Mouse (Mus musculus) C2C12 (cell line): Measurements from ENCODE around the gene Rbfox3. TPM values are rescaled to one million over a fixed set of nuclear protein-coding genes. Genes with fewer than 3 reads are reported as not detected.

Source experiments
- H3K27me3 ChIP-seq: one replicate; pipeline ENCODE4 v1.6.1; 2011; ENCODE audit not compliant: control insufficient read depth, insufficient read depth, insufficient read length
- H3K36me3 ChIP-seq: one replicate; pipeline ENCODE4 v1.6.1; 2011; ENCODE audit not compliant: control insufficient read depth, insufficient read depth
- H3K4me3 ChIP-seq: one replicate; pipeline ENCODE4 v1.5.1; 2011; ENCODE audit warnings: mild to moderate bottlenecking, control low read depth; ENCODE audit not compliant: poor library complexity, insufficient read depth, severe bottlenecking
- H3K79me2 ChIP-seq: one replicate; pipeline ENCODE4 v1.6.1; 2011; ENCODE audit not compliant: control insufficient read depth, insufficient read depth
- H3K79me3 ChIP-seq: one replicate; pipeline ENCODE4 v1.6.1; 2011; ENCODE audit warnings: low read depth, control low read depth
- H3ac ChIP-seq: one replicate; pipeline ENCODE3; 2011; ENCODE audit warnings: low read depth; ENCODE audit not compliant: control insufficient read depth, insufficient read length
- CEBPB ChIP-seq: IDR thresholded peaks from one replicate; pipeline ENCODE4 v1.6.1; 2011; ENCODE audit warnings: low read depth, mild to moderate bottlenecking, control low read depth, moderate library complexity
- CTCF ChIP-seq: IDR thresholded peaks from one replicate; pipeline ENCODE4 v1.5.1; 2011; ENCODE audit not compliant: control insufficient read depth, insufficient read depth, insufficient read length
- FOSL1 ChIP-seq: IDR thresholded peaks from one replicate; pipeline ENCODE4 v1.8.0; 2011; ENCODE audit warnings: mild to moderate bottlenecking, low read length; ENCODE audit not compliant: poor library complexity, insufficient read depth, severe bottlenecking
- MAX ChIP-seq: IDR thresholded peaks from one replicate; pipeline ENCODE4 v1.6.1; 2011; ENCODE audit warnings: mild to moderate bottlenecking, control low read depth
- MYOD1 ChIP-seq: IDR thresholded peaks from one replicate; pipeline ENCODE4 v1.6.1; 2011; ENCODE audit warnings: low read depth; ENCODE audit not compliant: control insufficient read depth, insufficient read length
- MYOG ChIP-seq: IDR thresholded peaks from one replicate; pipeline ENCODE4 v1.6.1; 2011; ENCODE audit not compliant: control insufficient read depth, insufficient read length; ENCODE audit errors: extremely low read depth
- USF1 ChIP-seq: IDR thresholded peaks from one replicate; pipeline ENCODE4 v1.6.1; 2011; ENCODE audit warnings: low read depth, mild to moderate bottlenecking, control low read depth, moderate library complexity
- polyA plus RNA-seq: library from polyadenylated mRNA; unstranded; fragments of >200 nt; fragmentation: generic; extraction: Trizol; gene quantifications from one replicate; pipeline ENCODE4 v1.2.1, GENCODE M21; 2012; ENCODE audit warnings: missing spikeins

The Rbfox3 gene
- polyA plus RNA-seq, 1 experiment = not detected

DNA sequence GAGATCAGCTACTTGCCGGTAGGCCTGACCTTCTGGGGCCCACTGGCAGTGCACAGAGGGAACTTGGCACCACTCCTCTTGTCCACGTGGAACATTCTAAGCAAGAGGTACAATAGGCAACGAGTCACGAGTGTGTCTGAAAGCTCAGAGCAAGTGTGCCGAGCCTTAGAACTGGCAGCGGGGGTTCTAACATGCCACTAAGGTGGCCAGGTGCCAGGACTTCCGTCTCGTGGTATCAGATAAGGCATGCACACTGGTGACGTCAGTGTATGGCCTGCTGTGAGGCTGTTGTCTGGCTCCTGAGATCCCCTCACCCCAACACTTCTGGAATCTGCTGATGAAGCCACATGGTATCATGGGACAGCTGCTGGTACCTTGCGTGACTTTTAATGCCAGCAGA lies 162.8 kb downstream of the Rbfox3 start:
- Histone ChIP-seq H3K4me3 (no peak overlapping the region), H3K79me3 (no peaks in the 10 kb centered on the region), H3K79me2 (no peaks in the 10 kb centered on the region), H3K36me3 (no peaks in the 10 kb centered on the region), H3K27me3 (peaks cover 25% of the 10 kb centered on the region), H3ac (no peak overlapping the region)
- no peak for TF ChIP-seq MYOD1

DNA sequence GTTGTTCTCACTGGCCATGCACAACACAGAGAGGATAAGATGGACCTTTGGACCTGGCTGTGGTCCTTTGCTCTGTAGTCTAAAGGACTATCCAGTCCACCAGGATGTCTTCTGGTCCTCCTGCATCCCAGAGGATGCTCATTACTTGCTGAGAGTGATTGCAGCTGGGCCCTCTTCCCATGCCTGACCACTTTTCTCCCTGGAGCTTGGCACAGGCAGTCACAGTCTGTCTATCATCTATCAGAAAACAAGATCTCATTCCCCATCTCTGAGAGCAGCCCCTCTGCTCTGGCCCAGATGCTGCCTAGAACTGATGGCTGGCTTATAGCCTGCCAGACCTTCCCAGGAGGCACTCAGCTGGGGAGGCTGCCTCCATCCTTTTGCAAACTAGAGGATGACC lies 166.1 kb downstream of the Rbfox3 start:
- Histone ChIP-seq H3K27me3 (peaks cover 39% of the 10 kb centered on the region), H3ac (no peak overlapping the region), H3K79me3 (no peaks in the 10 kb centered on the region), H3K79me2 (no peaks in the 10 kb centered on the region), H3K4me3 (no peak overlapping the region), H3K36me3 (no peaks in the 10 kb centered on the region)
- TF ChIP-seq CTCF (no peak), CEBPB (no peak), USF1 (no peak), MYOG (no peak), MYOD1 (no peak), FOSL1 (no peak), MAX (no peak)

DNA sequence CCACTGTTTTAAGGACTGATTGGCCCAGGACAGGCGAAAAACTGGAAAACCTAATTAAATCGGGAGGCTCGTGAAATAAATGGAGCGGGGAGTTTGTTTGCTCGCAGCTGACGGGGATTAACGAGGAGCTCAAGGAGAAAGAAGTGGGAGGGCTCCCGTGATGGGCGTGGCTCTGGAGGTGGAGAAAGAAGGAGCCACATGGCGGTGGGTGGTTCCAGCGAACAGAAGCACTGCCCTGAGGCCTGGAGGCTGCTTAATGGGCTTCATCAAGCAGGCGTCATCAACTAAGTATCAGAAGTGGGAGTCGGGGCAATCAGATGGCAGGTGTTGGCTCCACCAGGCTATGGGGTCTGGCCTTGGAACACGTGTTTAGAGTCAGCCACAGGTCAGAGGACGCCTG lies 166.6 kb downstream of the Rbfox3 start:
- H3ac ChIP-seq = no peak overlapping the region
- no peaks in the 10 kb centered on the region for H3K36me3 ChIP-seq
- H3K27me3 ChIP-seq = peaks cover 41% of the 10 kb centered on the region
- H3K79me3 ChIP-seq = no peaks in the 10 kb centered on the region
- H3K4me3 ChIP-seq = no peak overlapping the region
- H3K79me2 ChIP-seq = no peaks in the 10 kb centered on the region
- no peak for TF ChIP-seq MYOG
- TF ChIP-seq USF1 = no peak
- no peak for TF ChIP-seq FOSL1
- TF ChIP-seq MAX = no peak
- TF ChIP-seq MYOD1 = no peak
- no peak for TF ChIP-seq CTCF
- no peak for TF ChIP-seq CEBPB

DNA sequence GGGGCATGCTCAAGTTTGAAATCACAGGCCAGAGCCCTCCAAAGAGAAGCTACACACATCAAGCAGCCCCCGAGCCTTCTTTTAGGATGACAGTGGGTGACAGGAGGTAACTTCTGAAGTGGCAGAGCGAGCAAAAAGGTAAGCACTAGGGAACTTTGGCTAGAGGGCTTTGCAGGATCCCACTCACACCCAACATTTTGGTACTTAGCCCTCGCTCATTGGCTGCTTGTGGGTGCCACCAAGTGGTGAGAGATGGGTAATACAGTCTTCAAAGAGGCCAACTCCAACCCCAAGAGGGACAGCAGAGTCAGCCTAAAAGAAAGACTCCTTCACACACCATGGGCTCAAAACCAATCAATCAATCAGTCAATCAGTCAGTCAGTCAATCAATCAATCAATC lies 168.6 kb downstream of the Rbfox3 start:
- Histone ChIP-seq H3ac (no peak overlapping the region), H3K27me3 (peaks cover 40% of the 10 kb centered on the region), H3K36me3 (no peaks in the 10 kb centered on the region), H3K4me3 (no peak overlapping the region), H3K79me3 (no peaks in the 10 kb centered on the region), H3K79me2 (no peaks in the 10 kb centered on the region)
- TF ChIP-seq FOSL1 (no peak), CTCF (peak; percentile 8)

DNA sequence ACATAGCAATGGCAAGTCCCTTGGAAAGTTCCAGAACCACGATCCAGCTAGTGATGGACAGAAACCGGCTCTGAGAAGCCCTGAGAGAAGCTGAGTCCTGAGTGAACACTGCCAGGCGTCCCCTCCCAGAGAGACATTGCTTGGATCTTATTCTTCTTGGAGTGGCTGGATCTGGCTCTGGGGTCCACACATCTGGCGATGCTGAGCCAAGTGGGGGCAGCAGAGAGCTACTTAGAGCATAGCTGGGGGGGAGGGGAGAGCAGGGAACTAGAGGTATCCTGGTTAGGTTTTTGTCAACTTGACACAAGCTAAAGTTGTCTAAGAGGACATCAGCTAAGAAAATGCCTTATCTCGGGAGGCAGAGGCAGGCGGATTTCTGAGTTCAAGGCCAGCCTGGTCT lies 170.1 kb downstream of the Rbfox3 start:
- TF ChIP-seq CEBPB (no peak), MAX (no peak), CTCF (no peak), MYOG (no peak), MYOD1 (no peak), USF1 (no peak), FOSL1 (no peak)
- H3ac ChIP-seq = no peak overlapping the region
- H3K79me2 ChIP-seq = no peaks in the 10 kb centered on the region
- H3K4me3 ChIP-seq = no peak overlapping the region
- no peaks in the 10 kb centered on the region for H3K36me3 ChIP-seq
- no peaks in the 10 kb centered on the region for H3K79me3 ChIP-seq
- peaks cover 42% of the 10 kb centered on the region for H3K27me3 ChIP-seq

DNA sequence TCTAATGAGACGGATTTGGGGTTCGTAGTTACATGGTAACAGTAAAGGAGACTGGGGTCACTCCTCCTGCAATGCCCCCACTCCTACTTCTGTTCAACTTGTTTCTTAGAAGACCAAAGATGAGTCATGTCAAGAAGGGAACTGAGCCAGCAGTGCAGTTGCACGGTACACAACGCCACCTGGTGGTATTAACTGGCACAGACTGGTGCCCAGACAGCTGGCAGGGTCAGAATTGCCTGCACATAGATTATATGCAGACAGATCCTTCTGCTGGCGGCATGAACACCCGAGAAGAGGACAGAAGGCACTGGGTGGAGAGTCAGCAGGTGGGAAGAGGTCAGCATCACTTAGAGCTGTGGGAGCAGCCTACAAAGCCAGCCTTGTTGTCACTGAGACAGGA lies 171.4 kb downstream of the Rbfox3 start:
- Histone ChIP-seq H3K27me3 (peaks cover 48% of the 10 kb centered on the region), H3K79me2 (no peaks in the 10 kb centered on the region), H3K79me3 (no peaks in the 10 kb centered on the region), H3K4me3 (no peak overlapping the region), H3ac (no peak overlapping the region), H3K36me3 (no peaks in the 10 kb centered on the region)
- no peak for TF ChIP-seq MYOG
- peak; percentile 54 for TF ChIP-seq CTCF
